Mouse (Mus musculus): ENCODE results near the gene Cd38. TPM values are rescaled to one million over a fixed set of nuclear protein-coding genes. Genes with fewer than 3 reads are reported as not detected.
A peak's percentile ranks its signal among the peaks of the same experiment; 100 is the strongest.

Gene Cd38
- polyA plus RNA-seq, 1 experiment from 2014 or later: 14.5 TPM

GRCm38 (mm10) chr5:43842576-43843155 is 25.7 kb upstream of the Cd38 start:
- H3K27ac ChIP-seq: no peak overlapping the region
- no peaks in the 10 kb centered on the region for H3K4me1 ChIP-seq (replicated peaks)
- no peaks in the 10 kb centered on the region for H3K9me3 ChIP-seq
- no peak overlapping the region for H3K9ac ChIP-seq
- no peaks in the 10 kb centered on the region for H3K27me3 ChIP-seq (replicated peaks)
- WGBS: 63% methylated on average over 3 of the region's 3 CpGs
- ATAC-seq: no peak
- H3K4me3 ChIP-seq (replicated peaks): no peak overlapping the region
- no peak overlapping the region for H3K4me2 ChIP-seq (replicated peaks)
- no peaks in the 10 kb centered on the region for H3K36me3 ChIP-seq

- no peak overlapping the region for H3K4me3 ChIP-seq (replicated peaks)
- no peaks in the 10 kb centered on the region for H3K9me3 ChIP-seq
- WGBS: 86% methylated on average over 5 of the region's 5 CpGs
- H3K27ac ChIP-seq: no peak overlapping the region
- H3K4me1 ChIP-seq (replicated peaks): no peaks in the 10 kb centered on the region
- H3K36me3 ChIP-seq: no peaks in the 10 kb centered on the region
- H3K4me2 ChIP-seq (replicated peaks): no peak overlapping the region
- H3K27me3 ChIP-seq (replicated peaks): no peaks in the 10 kb centered on the region
- no peak for ATAC-seq
- H3K9ac ChIP-seq: no peak overlapping the region
These were observed 23.3 kb upstream of the Cd38 start for GRCm38 (mm10) chr5:43845083-43845482.

GRCm38 (mm10) chr5:43845646-43846045 is 22.7 kb upstream of the Cd38 start:
- no peaks in the 10 kb centered on the region for H3K36me3 ChIP-seq
- no peaks in the 10 kb centered on the region for H3K4me1 ChIP-seq (replicated peaks)
- H3K9me3 ChIP-seq: no peaks in the 10 kb centered on the region
- H3K27me3 ChIP-seq (replicated peaks): no peaks in the 10 kb centered on the region
- no peak for ATAC-seq
- H3K27ac ChIP-seq: no peak overlapping the region
- WGBS: 63% methylated on average over 1 of the region's 1 CpGs
- no peak overlapping the region for H3K4me2 ChIP-seq (replicated peaks)
- no peak overlapping the region for H3K4me3 ChIP-seq (replicated peaks)
- H3K9ac ChIP-seq: no peak overlapping the region

- Histone ChIP-seq H3K4me3 (replicated peaks) (no peak overlapping the region), H3K9me3 (no peaks in the 10 kb centered on the region), H3K27ac (no peak overlapping the region), H3K36me3 (no peaks in the 10 kb centered on the region), H3K9ac (no peak overlapping the region), H3K4me1 (replicated peaks) (no peaks in the 10 kb centered on the region), H3K27me3 (replicated peaks) (no peaks in the 10 kb centered on the region), H3K4me2 (replicated peaks) (no peak overlapping the region)
- no peak for ATAC-seq
- 28% methylated on average over 2 of the region's 2 CpGs for WGBS
These were observed 22.1 kb upstream of the Cd38 start for GRCm38 (mm10) chr5:43846227-43846626.

GRCm38 (mm10) chr5:43847555-43847954 is 20.8 kb upstream of the Cd38 start:
- H3K9me3 ChIP-seq: no peaks in the 10 kb centered on the region
- H3K27me3 ChIP-seq (replicated peaks): no peaks in the 10 kb centered on the region
- no peak for ATAC-seq
- H3K9ac ChIP-seq: no peak overlapping the region
- H3K27ac ChIP-seq: no peak overlapping the region
- H3K4me2 ChIP-seq (replicated peaks): no peak overlapping the region
- H3K4me3 ChIP-seq (replicated peaks): no peak overlapping the region
- H3K4me1 ChIP-seq (replicated peaks): no peaks in the 10 kb centered on the region
- no peaks in the 10 kb centered on the region for H3K36me3 ChIP-seq

- no peak overlapping the region for H3K27ac ChIP-seq
These were observed 20.1 kb upstream of the Cd38 start for GRCm38 (mm10) chr5:43848275-43848674.

GRCm38 (mm10) chr5:43853096-43853867 is 15.1 kb upstream of the Cd38 start:
- no peak for ATAC-seq
- H3K4me2 ChIP-seq (replicated peaks): no peak overlapping the region
- no peaks in the 10 kb centered on the region for H3K36me3 ChIP-seq
- WGBS: 78% methylated on average over 11 of the region's 11 CpGs
- H3K4me1 ChIP-seq (replicated peaks): no peaks in the 10 kb centered on the region
- no peak overlapping the region for H3K27ac ChIP-seq
- no peak overlapping the region for H3K9ac ChIP-seq
- no peaks in the 10 kb centered on the region for H3K27me3 ChIP-seq (replicated peaks)
- H3K4me3 ChIP-seq (replicated peaks): no peak overlapping the region
- no peaks in the 10 kb centered on the region for H3K9me3 ChIP-seq

More at GRCm38 (mm10) chr5:43848275-43848674, 20.1 kb upstream of the Cd38 start:
- no peak for ATAC-seq
- Histone ChIP-seq H3K9me3 (no peaks in the 10 kb centered on the region), H3K4me3 (replicated peaks) (no peak overlapping the region), H3K4me2 (replicated peaks) (no peak overlapping the region), H3K27me3 (replicated peaks) (no peaks in the 10 kb centered on the region), H3K36me3 (no peaks in the 10 kb centered on the region), H3K9ac (no peak overlapping the region), H3K4me1 (replicated peaks) (no peaks in the 10 kb centered on the region)
- 88% methylated on average over 3 of the region's 3 CpGs for WGBS

- no peaks in the 10 kb centered on the region for H3K4me1 ChIP-seq (replicated peaks)
- ATAC-seq: no peak
- no peaks in the 10 kb centered on the region for H3K27me3 ChIP-seq (replicated peaks)
- no peak overlapping the region for H3K9ac ChIP-seq
- H3K4me2 ChIP-seq (replicated peaks): no peak overlapping the region
- H3K27ac ChIP-seq: no peak overlapping the region
- H3K4me3 ChIP-seq (replicated peaks): no peak overlapping the region
- WGBS: 80% methylated on average over 7 of the region's 7 CpGs
- H3K36me3 ChIP-seq: no peaks in the 10 kb centered on the region
- no peaks in the 10 kb centered on the region for H3K9me3 ChIP-seq
These were observed 14.4 kb upstream of the Cd38 start for GRCm38 (mm10) chr5:43853868-43854488.

- no peak overlapping the region for H3K27ac ChIP-seq
These were observed 12.6 kb upstream of the Cd38 start for GRCm38 (mm10) chr5:43855769-43856168.

GRCm38 (mm10) chr5:43859663-43860062 is 8.7 kb upstream of the Cd38 start:
- ATAC-seq: no peak
- H3K27ac ChIP-seq: peak overlapping the region; percentile 60; the same call in 1 of the 2 replicates
- no peak overlapping the region for H3K9ac ChIP-seq
- no peak overlapping the region for H3K4me3 ChIP-seq (replicated peaks)
- H3K9me3 ChIP-seq: no peaks in the 10 kb centered on the region
- WGBS: 74% methylated on average over 8 of the region's 8 CpGs
- H3K4me1 ChIP-seq (replicated peaks): peaks cover 4% of the 10 kb centered on the region
- no peak overlapping the region for H3K4me2 ChIP-seq (replicated peaks)
- H3K27me3 ChIP-seq (replicated peaks): no peaks in the 10 kb centered on the region
- no peaks in the 10 kb centered on the region for H3K36me3 ChIP-seq

More at GRCm38 (mm10) chr5:43855769-43856168, 12.6 kb upstream of the Cd38 start:
- Histone ChIP-seq H3K4me1 (replicated peaks) (peaks cover 4% of the 10 kb centered on the region), H3K4me3 (replicated peaks) (no peak overlapping the region), H3K36me3 (no peaks in the 10 kb centered on the region), H3K9me3 (no peaks in the 10 kb centered on the region), H3K9ac (no peak overlapping the region), H3K27me3 (replicated peaks) (no peaks in the 10 kb centered on the region), H3K4me2 (replicated peaks) (no peak overlapping the region)
- whole genome bisulfite sequencing: 20% methylated on average over 2 of the region's 2 CpGs
- no peak for ATAC-seq

- no peak overlapping the region for H3K4me2 ChIP-seq (replicated peaks)
- H3K27me3 ChIP-seq (replicated peaks): no peaks in the 10 kb centered on the region
- peaks cover 4% of the 10 kb centered on the region for H3K4me1 ChIP-seq (replicated peaks)
- peak overlapping the region; percentile 60; the same call in 1 of the 2 replicates for H3K27ac ChIP-seq
- H3K4me3 ChIP-seq (replicated peaks): no peak overlapping the region
- no peak overlapping the region for H3K9ac ChIP-seq
- WGBS: 79% methylated on average over 5 of the region's 5 CpGs
- H3K9me3 ChIP-seq: no peaks in the 10 kb centered on the region
- ATAC-seq: peak; percentile 22
- H3K36me3 ChIP-seq: no peaks in the 10 kb centered on the region
These were observed 8.3 kb upstream of the Cd38 start for GRCm38 (mm10) chr5:43860096-43860495.

GRCm38 (mm10) chr5:43860670-43861431 is 7.5 kb upstream of the Cd38 start:
- no peaks in the 10 kb centered on the region for H3K36me3 ChIP-seq
- WGBS: 53% methylated on average over 5 of the region's 5 CpGs
- peak; percentile 84 for ATAC-seq
- H3K9me3 ChIP-seq: no peaks in the 10 kb centered on the region
- no peak overlapping the region for H3K9ac ChIP-seq
- H3K4me1 ChIP-seq (replicated peaks): peaks cover 4% of the 10 kb centered on the region
- no peaks in the 10 kb centered on the region for H3K27me3 ChIP-seq (replicated peaks)
- no peak overlapping the region for H3K4me3 ChIP-seq (replicated peaks)
- peak overlapping the region; percentile 12; the same call in 1 of the 2 replicates for H3K4me2 ChIP-seq (replicated peaks)
- H3K27ac ChIP-seq: peak overlapping the region; percentile 61
